Mouse (Mus musculus) 3134 (cell line): ENCODE results near the gene Adam12.

ENCODE experiments used
- DNase-seq: peaks from one replicate; pipeline ENCODE4 v3.0.0-alpha.2; 2011; ENCODE audit warnings: low spot score; ENCODE audit not compliant: insufficient read length; ENCODE audit errors: extremely low read depth

Gene Adam12

GRCm38 (mm10) chr7:133951777-133952545 lies 280.0 kb downstream of the Adam12 start:
- no peak for DNase-seq

- DNase-seq, result no peak
Observed at GRCm38 (mm10) chr7:133947360-133947759, 284.6 kb downstream of the Adam12 start.

- no peak for DNase-seq
Observed at GRCm38 (mm10) chr7:133946757-133947345, 285.1 kb downstream of the Adam12 start.

GRCm38 (mm10) chr7:133946113-133946512 lies 285.8 kb downstream of the Adam12 start:
- no peak for DNase-seq

GRCm38 (mm10) chr7:133940405-133940804 lies 291.5 kb downstream of the Adam12 start:
- DNase-seq, result no peak

- no peak for DNase-seq
Observed at GRCm38 (mm10) chr7:133937473-133937872, 294.5 kb downstream of the Adam12 start.

GRCm38 (mm10) chr7:133936377-133936776 lies 295.6 kb downstream of the Adam12 start:
- DNase-seq, result no peak

- no peak for DNase-seq
Observed at GRCm38 (mm10) chr7:133933378-133933777, 298.6 kb downstream of the Adam12 start.

GRCm38 (mm10) chr7:133931481-133931880 lies 300.5 kb downstream of the Adam12 start:
- DNase-seq, result no peak

GRCm38 (mm10) chr7:133928981-133929380 lies 303.0 kb downstream of the Adam12 start:
- no peak for DNase-seq

GRCm38 (mm10) chr7:133925771-133926170 lies 306.2 kb downstream of the Adam12 start:
- DNase-seq, result no peak

GRCm38 (mm10) chr7:133923994-133924393 lies 308.0 kb downstream of the Adam12 start:
- no peak for DNase-seq

GRCm38 (mm10) chr7:133921291-133921690 lies 310.7 kb downstream of the Adam12 start:
- no peak for DNase-seq

GRCm38 (mm10) chr7:133920724-133921123 lies 311.2 kb downstream of the Adam12 start:
- no peak for DNase-seq

GRCm38 (mm10) chr7:133919918-133920317 lies 312.0 kb downstream of the Adam12 start:
- no peak for DNase-seq

GRCm38 (mm10) chr7:133919306-133919705 lies 312.6 kb downstream of the Adam12 start:
- DNase-seq, result no peak

GRCm38 (mm10) chr7:133916230-133916629 lies 315.7 kb downstream of the Adam12 start:
- DNase-seq, result no peak

GRCm38 (mm10) chr7:133911881-133912280 lies 320.1 kb downstream of the Adam12 start:
- no peak for DNase-seq

- no peak for DNase-seq
Observed at GRCm38 (mm10) chr7:133909833-133910375, 322.0 kb downstream of the Adam12 start.

GRCm38 (mm10) chr7:133908966-133909365 lies 323.0 kb downstream of the Adam12 start:
- no peak for DNase-seq

GRCm38 (mm10) chr7:133899391-133899790 lies 332.6 kb downstream of the Adam12 start:
- no peak for DNase-seq

GRCm38 (mm10) chr7:133891796-133892195 lies 340.1 kb downstream of the Adam12 start:
- DNase-seq, result no peak
